Mouse (Mus musculus) macrophage (primary cell): ENCODE measurements around the gene Lgals3bp. TPM values are rescaled to one million over a fixed set of nuclear protein-coding genes. Genes with fewer than 3 reads are reported as not detected.

Experiments
- H3K27ac ChIP-seq: fragments of 350-480 bp; formaldehyde crosslinking; 2 replicates; pipeline ENCODE4 v1.9.0; 2021
- H3K36me3 ChIP-seq: fragments of 350-480 bp; formaldehyde crosslinking; 2 replicates; pipeline ENCODE4 v1.9.0; 2021; ENCODE audit errors: inconsistent target
- H3K4me3 ChIP-seq: fragments of 350-480 bp; formaldehyde crosslinking; 2 replicates; pipeline ENCODE4 v1.9.0; 2021; ENCODE audit errors: inconsistent target
- H3K79me2 ChIP-seq: fragments of 350-480 bp; formaldehyde crosslinking; 2 replicates; pipeline ENCODE4 v1.9.0; 2021; ENCODE audit errors: inconsistent target
- WGBS: methylation state at CpG from one replicate; pipeline ENCODE4 v1.1.7; 2026; ENCODE audit warnings: inconsistent platforms; ENCODE audit not compliant: missing documents; 5-methylcytosine and 5-hydroxymethylcytosine counted together
- polyA plus RNA-seq: library from polyadenylated mRNA; stranded (reverse); fragments of 250-400 nt; gene quantifications from 3 replicates; pipeline ENCODE4 v1.2.4, GENCODE M21; 2018; ENCODE audit warnings: inconsistent platforms

The Lgals3bp gene
- polyA plus RNA-seq, 1 experiment from 2014 or later = 1,462 TPM

DNA sequence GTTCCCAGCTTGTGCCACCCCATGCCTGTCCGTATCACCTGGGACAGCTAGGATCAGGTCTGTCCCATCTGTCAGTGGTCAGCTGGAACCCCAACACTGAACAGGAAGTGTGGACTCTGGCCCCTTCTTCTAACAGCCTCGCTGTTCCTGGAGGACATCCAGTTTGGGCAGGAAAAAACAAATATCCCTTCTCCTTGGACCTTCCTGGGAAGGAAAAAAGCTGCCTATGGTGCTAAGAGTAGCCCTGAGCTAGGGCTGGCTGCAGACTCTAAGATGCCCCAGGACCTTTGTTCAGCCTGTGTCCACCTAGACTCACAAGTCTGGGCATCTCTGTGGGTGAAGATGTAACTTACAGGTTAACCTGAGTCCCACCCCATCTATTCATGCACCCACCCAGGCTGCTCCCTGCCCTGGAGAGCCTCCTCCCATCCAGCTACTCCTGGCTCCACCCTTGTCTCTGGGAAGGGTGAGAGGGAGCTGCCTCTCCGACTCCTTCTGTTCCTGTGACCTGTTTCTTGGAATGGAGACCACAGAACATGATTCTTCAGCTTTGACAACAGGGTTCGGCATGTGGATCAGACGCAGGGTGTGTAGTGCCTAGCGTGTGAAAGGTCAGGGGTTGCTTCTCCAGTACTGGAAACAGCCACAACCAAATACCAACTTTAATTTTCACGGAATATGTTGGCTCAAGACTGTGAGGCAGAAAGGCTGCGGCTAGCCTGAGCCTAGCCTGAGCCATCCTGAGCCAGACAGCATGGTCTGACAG lies 27.2 kb upstream of the Lgals3bp start:
- 81% methylated on average over 8 of the region's 8 CpGs for WGBS
- no peak overlapping the region for H3K4me3 ChIP-seq
- H3K79me2 ChIP-seq = no peaks in the 10 kb centered on the region
- H3K36me3 ChIP-seq = no peaks in the 10 kb centered on the region
- no peak overlapping the region for H3K27ac ChIP-seq

DNA sequence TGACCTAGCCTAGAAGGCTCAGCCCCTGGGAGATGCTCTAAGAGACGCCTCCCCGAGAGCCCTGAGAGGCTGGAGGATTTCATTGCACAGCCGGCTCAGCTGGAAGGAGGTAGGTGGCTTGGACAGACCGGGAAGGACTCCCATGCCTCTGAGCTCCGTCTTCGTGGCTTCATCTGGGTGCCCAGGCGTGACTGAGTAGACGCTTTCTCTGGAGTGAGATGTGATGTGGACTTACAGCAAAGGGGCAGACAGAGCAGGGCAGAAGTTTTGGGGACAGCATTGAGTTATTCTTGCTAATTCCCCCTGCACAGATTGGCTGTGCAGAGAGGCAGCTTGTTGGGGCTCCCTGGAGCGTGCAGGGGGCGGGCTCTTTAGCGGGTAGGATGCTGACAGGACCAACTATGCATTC lies 26.6 kb upstream of the Lgals3bp start:
- no peaks in the 10 kb centered on the region for H3K79me2 ChIP-seq
- WGBS = 10% methylated on average over 9 of the region's 11 CpGs
- no peaks in the 10 kb centered on the region for H3K36me3 ChIP-seq
- no peak overlapping the region for H3K4me3 ChIP-seq
- H3K27ac ChIP-seq = no peak overlapping the region

DNA sequence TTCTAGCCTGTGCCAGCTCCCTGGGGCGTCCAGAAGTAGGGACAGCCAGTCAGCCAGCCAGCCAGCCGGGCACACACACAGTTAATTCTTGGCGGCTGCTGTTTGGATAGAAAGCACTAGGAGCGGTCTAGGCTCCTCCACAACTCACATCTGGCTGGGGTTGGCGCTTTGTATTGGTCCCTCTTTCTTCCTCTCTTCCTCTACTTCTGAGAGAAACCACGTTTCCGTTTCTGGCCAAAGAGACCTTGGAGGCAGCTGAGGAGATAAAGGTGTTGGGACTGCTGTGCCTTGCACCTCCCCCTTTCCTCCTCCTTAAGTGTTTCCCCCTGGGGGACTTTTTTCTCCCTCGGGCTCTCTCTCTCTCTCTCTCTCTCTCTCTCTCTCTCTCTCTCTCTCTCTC lies 26.1 kb upstream of the Lgals3bp start, which contains the start of gene C1qtnf1:
TSS of gene C1qtnf1 (plus strand) at position 218 of the 400 bp plus-strand sequence.
- no peaks in the 10 kb centered on the region for H3K36me3 ChIP-seq
- H3K79me2 ChIP-seq = no peaks in the 10 kb centered on the region
- H3K27ac ChIP-seq = no peak within 1 kb of the TSS
- no peak within 1 kb of the TSS for H3K4me3 ChIP-seq
- WGBS = 18% methylated on average over 7 of the region's 8 CpGs

DNA sequence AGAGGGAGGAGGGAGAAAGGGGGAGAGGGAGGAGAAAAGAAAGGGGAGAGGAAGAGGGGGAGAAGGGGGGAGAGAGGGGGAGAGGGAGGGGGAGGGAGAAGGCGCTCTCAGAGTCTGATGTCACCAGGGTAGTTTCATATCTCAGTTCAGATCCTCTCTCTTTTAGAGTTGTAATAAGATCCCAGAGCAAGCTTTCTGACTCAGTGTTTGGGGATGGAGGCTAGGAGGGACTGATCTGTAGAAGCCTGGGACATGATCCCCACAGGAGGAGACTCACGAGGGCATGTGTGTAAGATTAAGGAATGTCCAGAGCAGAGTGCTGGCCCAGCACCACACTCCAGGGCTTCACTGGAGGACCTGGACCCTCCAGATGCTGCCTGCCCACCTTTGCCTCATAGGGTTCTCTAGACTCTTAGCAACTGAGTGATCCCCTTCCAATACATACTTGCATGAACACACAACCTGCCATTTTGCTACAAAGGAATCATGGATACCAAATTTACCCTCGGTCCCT lies 25.4 kb upstream of the Lgals3bp start:
- Histone ChIP-seq H3K79me2 (no peaks in the 10 kb centered on the region), H3K36me3 (no peaks in the 10 kb centered on the region), H3K4me3 (no peak overlapping the region), H3K27ac (no peak overlapping the region)
- WGBS = 53% methylated on average over 3 of the region's 3 CpGs

DNA sequence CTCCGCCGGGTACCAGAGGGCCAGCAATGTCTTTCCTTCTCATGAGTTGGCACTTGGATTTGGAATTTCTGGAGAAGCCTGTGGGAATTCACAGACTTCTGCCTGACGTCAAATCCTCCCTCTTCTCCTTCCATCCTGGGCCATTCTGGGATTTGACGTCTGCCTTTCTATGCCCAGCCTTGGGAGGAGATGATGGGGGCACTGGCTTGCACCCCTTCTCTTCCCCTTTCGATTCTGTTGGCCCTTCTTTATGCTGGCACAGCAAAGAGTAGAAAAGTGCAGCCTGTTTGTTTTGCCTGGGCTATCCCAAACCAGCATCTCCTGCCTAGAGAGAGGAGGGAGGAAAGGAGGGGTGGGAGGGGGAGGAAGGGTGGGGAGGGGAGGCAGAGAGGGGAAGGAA lies 24.9 kb upstream of the Lgals3bp start:
- Histone ChIP-seq H3K79me2 (no peaks in the 10 kb centered on the region), H3K27ac (no peak overlapping the region), H3K4me3 (no peak overlapping the region), H3K36me3 (no peaks in the 10 kb centered on the region)
- 77% methylated on average over 5 of the region's 5 CpGs for WGBS

DNA sequence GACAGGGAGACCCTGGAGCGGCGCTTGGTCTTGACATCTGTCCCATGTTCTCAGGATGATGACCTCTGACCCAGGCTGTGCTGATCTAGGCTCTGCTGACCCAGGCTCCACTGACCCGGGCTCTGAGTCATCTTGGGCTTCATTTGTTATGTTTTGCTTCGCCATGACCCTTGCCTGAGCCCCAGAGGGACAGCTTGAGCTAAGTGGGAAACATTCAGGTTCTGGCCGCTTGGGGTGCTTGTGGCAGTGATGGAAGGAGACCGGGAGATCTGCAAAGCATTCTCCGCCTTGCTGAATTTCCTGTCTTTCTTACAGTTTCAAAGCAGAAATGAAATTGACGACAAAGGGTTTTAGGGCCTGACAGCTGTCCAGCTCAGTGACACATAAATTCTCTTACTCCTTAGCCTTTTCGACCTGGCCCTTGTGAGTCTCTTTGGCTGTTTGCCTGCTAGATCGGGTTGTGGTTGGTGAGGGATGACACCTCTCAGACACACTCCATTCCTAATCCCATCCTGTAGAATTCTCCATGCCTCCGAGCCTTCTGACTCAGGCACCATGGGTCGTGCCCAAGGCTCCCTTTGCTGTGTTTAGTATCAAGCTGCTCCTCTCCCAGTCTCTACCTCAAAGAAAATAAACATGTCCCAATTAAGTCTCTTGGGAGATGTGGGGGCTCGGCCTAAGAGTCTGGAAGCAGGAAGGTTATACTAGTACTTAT lies 22.9 kb upstream of the Lgals3bp start:
- H3K79me2 ChIP-seq = no peaks in the 10 kb centered on the region
- H3K27ac ChIP-seq = peak overlapping the region; percentile 42
- H3K36me3 ChIP-seq = no peaks in the 10 kb centered on the region
- WGBS = 54% methylated on average over 13 of the region's 13 CpGs
- H3K4me3 ChIP-seq = no peak overlapping the region

DNA sequence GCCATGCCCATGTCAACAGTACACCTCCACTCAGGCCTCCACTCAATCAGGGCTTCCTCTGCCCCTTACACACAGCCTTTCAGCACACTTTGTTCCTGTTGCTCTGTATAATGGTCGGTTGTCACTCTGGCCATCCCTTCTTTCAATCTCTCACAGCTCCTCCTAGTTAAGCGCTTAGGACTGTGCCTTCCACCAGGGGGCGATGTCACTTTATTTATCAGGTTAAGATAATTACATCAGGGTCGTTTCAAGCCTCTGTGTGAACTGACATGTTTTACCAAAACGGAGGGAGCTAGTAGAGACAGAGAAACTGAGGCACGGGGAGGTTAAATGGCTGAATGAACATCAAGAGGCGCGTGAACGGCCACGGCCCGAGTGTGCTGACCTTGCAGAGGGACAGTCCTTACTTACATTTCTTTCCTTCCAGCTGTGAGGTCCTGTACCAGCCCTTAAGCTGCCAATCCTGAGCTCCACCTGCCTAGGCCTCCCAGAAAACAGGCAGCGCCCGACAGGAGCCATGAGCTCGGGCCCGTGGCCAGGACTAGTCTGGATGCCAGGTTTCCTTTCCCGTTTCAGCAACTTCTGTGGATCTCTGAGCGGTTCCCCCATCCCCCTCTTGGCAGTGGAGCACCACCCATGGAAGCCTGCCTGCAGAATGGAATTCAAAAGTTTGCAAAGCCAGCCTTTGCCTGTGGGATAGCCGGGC lies 21.5 kb upstream of the Lgals3bp start:
- H3K79me2 ChIP-seq = peaks cover 3% of the 10 kb centered on the region; the same call in 1 of the 2 replicates
- peak overlapping the region; percentile 7; the same call in 1 of the 2 replicates for H3K27ac ChIP-seq
- no peaks in the 10 kb centered on the region for H3K36me3 ChIP-seq
- H3K4me3 ChIP-seq = no peak overlapping the region
- WGBS = 13% methylated on average over 18 of the region's 18 CpGs

DNA sequence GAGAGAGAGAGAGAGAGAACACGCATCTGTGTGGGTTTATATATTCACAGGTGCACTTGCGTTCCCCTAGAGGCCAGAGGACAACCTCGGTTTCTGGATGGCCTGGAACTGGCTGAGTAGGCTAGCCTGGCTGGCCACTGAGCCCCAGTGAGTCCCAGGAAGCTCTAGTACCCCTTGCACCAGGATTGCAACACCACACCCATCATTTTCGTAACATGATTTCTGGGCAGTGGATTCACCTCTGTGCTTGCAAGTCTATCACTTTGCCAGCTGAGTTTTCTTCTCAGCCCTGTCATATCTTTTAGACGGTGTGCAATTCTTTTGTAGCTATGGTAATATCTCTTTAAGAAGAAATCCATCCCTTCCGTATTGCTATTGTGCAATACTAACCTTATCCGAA lies 18.4 kb upstream of the Lgals3bp start:
- no peak overlapping the region for H3K4me3 ChIP-seq
- no peak overlapping the region for H3K27ac ChIP-seq
- 67% methylated on average over 7 of the region's 7 CpGs for WGBS
- peaks cover 9% of the 10 kb centered on the region; the same call in 1 of the 2 replicates for H3K36me3 ChIP-seq
- peaks cover 34% of the 10 kb centered on the region for H3K79me2 ChIP-seq

DNA sequence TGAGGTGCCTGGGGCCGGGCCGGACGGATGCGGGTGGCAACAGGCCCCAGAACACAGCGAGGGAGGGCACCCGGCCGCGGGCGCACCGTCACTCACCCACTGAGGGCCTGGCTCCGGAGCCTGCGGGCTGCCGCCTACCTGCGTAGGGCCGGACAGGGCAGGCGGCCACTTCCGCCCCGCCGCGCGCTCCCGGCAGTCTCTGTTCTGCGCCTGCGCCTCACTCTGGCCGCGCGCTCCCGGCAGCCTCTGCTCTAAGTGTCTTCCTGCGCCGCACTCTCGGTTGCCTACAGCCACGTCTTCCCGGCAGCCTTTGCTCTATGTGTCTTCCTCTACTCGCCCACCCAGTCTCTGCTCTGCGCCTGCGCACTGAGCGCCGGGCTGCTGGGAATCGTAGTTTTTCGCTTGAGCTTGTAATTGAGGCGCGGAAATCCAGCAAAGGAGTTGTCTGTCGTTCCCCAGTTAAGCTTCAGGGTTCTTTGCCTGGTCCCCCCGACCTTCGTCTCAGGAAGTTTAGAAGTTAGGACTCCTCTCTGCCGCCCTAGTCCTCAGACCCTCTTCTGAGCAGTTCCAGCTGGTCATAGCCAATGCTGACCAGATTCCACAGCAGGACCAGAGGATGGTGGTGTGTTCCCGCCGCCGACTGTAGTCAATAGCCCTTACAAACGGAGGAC lies 17.1 kb upstream of the Lgals3bp start, which contains the start of gene Cant1:
TSS of gene Cant1 (minus strand) at position 253 of the 671 bp plus-strand sequence.
- Histone ChIP-seq H3K4me3 (peak within 1 kb of the TSS; percentile 85), H3K79me2 (peaks cover 47% of the 10 kb centered on the region), H3K27ac (peak within 1 kb of the TSS; percentile 63), H3K36me3 (peaks cover 21% of the 10 kb centered on the region; the same call in 1 of the 2 replicates)
- WGBS = under 1% methylated on average over 50 of the region's 50 CpGs

DNA sequence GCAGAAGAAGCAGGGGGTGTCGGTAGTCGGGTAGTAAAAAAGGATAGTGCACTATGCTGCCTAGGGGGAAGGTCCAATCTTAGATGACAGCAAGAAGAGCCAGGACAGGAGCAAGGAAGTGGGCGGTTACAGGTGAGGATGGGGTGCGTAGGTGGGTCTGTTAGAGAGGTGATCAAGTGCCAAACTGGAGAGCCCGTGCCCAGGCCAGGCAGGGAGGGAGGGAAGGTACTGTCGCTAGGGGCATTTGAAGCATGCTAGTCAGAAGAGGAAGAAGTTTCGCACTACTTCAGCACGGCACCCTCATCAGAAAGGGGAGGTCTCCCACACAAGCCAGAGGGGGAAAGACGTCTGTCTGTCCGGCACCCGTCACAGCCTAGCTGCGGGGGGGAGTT lies 16.5 kb upstream of the Lgals3bp start:
- H3K79me2 ChIP-seq = peaks cover 52% of the 10 kb centered on the region
- 1% methylated on average over 10 of the region's 12 CpGs for WGBS
- peak overlapping the region; percentile 85 for H3K4me3 ChIP-seq
- peaks cover 23% of the 10 kb centered on the region; the same call in 1 of the 2 replicates for H3K36me3 ChIP-seq
- H3K27ac ChIP-seq = peak overlapping the region; percentile 63

DNA sequence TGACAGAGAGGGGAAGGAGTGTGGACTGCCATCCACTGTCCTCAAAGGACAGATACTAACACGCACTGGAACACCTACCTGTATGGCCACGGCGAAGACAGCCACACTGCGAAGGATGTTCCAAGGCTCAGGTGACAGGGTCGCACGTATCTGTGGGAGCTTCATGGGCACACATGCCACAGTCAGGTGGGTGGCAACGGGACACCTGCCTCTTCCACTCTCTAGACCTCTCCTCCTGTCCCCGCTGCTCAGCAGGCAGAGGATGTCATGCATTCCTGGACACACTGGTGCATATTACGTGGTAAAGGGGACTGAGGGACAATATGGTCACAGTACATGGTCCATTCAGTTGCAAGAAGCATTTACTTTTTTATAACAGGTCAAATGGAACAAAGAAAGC lies 15.6 kb upstream of the Lgals3bp start:
- H3K4me3 ChIP-seq = peak overlapping the region; percentile 85; the same call in 1 of the 2 replicates
- 88% methylated on average over 9 of the region's 9 CpGs for WGBS

DNA sequence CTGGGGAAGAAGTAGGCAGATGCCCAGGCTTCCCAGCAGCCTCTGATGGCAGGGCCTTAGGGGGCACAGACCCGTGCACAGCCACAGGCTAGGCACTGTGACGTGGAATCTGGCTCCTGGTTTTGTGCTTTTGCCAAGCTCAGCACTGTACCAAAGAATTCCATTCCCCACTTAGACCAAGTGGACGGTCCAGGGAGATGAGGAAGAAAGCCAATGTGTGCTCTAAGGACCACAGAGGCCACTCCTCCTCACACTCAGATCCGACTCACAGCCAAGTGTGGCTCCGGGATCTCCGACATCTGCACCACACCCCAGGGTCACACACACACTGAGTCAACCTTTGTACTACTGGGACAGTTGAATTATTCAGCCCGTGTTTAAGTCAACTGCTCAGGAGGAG lies 14.2 kb upstream of the Lgals3bp start:
- Histone ChIP-seq H3K79me2 (peaks cover 70% of the 10 kb centered on the region), H3K36me3 (peaks cover 39% of the 10 kb centered on the region), H3K27ac (no peak overlapping the region), H3K4me3 (no peak overlapping the region)
- 97% methylated on average over 7 of the region's 7 CpGs for WGBS

More for the DNA sequence above, 15.6 kb upstream of the Lgals3bp start:
- Histone ChIP-seq H3K79me2 (peaks cover 62% of the 10 kb centered on the region), H3K36me3 (peaks cover 28% of the 10 kb centered on the region; the same call in 1 of the 2 replicates), H3K27ac (0 out of 2 replicates have a peak overlapping the region, but pooled peaks have one; percentile 63)

DNA sequence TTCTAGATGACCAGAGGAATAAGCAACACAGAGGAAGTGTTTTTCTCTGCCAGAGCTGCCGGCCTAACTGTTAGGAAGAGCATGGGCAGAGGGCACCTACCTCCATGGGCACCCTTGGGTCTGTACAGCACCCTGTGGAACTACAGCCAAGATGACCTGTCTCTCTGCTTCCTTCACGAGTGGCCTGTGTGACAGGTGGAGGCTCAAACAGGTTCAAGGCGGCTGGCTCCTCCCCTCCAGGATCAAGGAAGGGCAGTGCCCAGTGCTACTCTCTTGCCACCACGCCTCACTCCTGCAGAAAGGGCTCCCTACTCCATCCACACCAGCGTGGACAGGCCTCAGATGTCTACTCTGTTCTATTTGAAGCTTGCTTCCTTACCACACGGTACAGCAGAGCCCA lies 13.7 kb upstream of the Lgals3bp start:
- WGBS = 90% methylated on average over 6 of the region's 6 CpGs
- Histone ChIP-seq H3K36me3 (peaks cover 43% of the 10 kb centered on the region), H3K4me3 (no peak overlapping the region), H3K27ac (no peak overlapping the region), H3K79me2 (peaks cover 70% of the 10 kb centered on the region)

DNA sequence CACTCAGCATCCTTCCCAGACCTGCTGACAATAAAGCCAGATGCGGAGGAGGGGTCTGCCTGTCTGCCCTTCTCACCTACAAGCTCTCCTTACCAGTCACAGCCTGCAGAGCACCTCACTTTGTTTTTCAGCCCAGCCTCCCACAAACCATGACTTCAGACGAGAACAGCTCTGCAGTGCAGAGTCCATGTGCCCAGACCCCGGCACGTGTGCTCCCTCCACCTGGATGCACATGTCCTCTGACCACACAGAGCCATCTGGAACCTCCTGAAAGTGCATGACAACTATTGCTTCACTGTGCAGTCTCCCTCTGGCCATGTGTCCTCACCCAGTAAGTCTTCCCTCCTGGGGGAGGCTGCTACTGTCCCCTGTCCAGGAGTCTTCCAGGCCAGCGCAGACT lies 12.4 kb upstream of the Lgals3bp start:
- H3K79me2 ChIP-seq = peaks cover 70% of the 10 kb centered on the region
- 94% methylated on average over 5 of the region's 5 CpGs for WGBS
- no peak overlapping the region for H3K27ac ChIP-seq
- H3K4me3 ChIP-seq = no peak overlapping the region
- peaks cover 57% of the 10 kb centered on the region for H3K36me3 ChIP-seq
